Mouse (Mus musculus) inflammation-experienced regulatory T-cells, adult 6 months (primary cell): ENCODE measurements around the gene Phlpp1. TPM values are rescaled to one million over a fixed set of nuclear protein-coding genes. Genes with fewer than 3 reads are reported as not detected.
"Not testable (repeated sequence)": the region's sequence is repeated elsewhere in the genome, so short reads cannot be mapped to it uniquely, and the experiment has no call there.

ENCODE experiments used
- ATAC-seq: one replicate; pipeline ENCODE4 v1.8.0; 2017
- polyA plus RNA-seq, 3 experiments: library from polyadenylated mRNA; unstranded; fragments of 100-300 nt; shearing (Covaris generic); gene quantifications; one replicate each; pipeline ENCODE4 v1.2.1; 2017

The Phlpp1 gene
- polyA plus RNA-seq, 3 experiments from 2014 or later, result 4.4 to 7.8 (median 7.6) TPM

- peak; percentile 28 for ATAC-seq
These were observed 96.7 kb downstream of the Phlpp1 start for GRCm38 (mm10) chr1:106268028-106268799.

- ATAC-seq, result no peak
These were observed 97.8 kb downstream of the Phlpp1 start for GRCm38 (mm10) chr1:106269337-106269736.

- ATAC-seq, result no peak
These were observed 101.4 kb downstream of the Phlpp1 start for GRCm38 (mm10) chr1:106272916-106273315.

GRCm38 (mm10) chr1:106273801-106274200 is 102.2 kb downstream of the Phlpp1 start:
- ATAC-seq, result no peak

- ATAC-seq, result no peak
These were observed 103.0 kb downstream of the Phlpp1 start for GRCm38 (mm10) chr1:106274561-106275001.

- no peak for ATAC-seq
These were observed 103.6 kb downstream of the Phlpp1 start for GRCm38 (mm10) chr1:106275142-106275541.

- ATAC-seq, result no peak
These were observed 104.2 kb downstream of the Phlpp1 start for GRCm38 (mm10) chr1:106275731-106276130.

GRCm38 (mm10) chr1:106276824-106277223 is 105.3 kb downstream of the Phlpp1 start:
- ATAC-seq, result peak; percentile 75

- no peak for ATAC-seq
These were observed 105.7 kb downstream of the Phlpp1 start for GRCm38 (mm10) chr1:106277286-106277685.

GRCm38 (mm10) chr1:106278552-106279060 is 107.1 kb downstream of the Phlpp1 start:
- ATAC-seq, result no peak

- ATAC-seq, result no peak
These were observed 108.0 kb downstream of the Phlpp1 start for GRCm38 (mm10) chr1:106279404-106280123.

GRCm38 (mm10) chr1:106280171-106280913 is 108.8 kb downstream of the Phlpp1 start:
- ATAC-seq, result no peak

- ATAC-seq, result no peak
These were observed 115.3 kb downstream of the Phlpp1 start for GRCm38 (mm10) chr1:106286815-106287214.

GRCm38 (mm10) chr1:106289065-106289464 is 117.5 kb downstream of the Phlpp1 start:
- no peak for ATAC-seq

GRCm38 (mm10) chr1:106289580-106289979 is 118.0 kb downstream of the Phlpp1 start:
- ATAC-seq, result no peak

- ATAC-seq, result no peak
These were observed 138.0 kb downstream of the Phlpp1 start for GRCm38 (mm10) chr1:106309394-106310039.

- ATAC-seq, result no peak
These were observed 138.7 kb downstream of the Phlpp1 start for GRCm38 (mm10) chr1:106310285-106310684.

GRCm38 (mm10) chr1:106311830-106312229 is 140.3 kb downstream of the Phlpp1 start:
- not testable (repeated sequence) for ATAC-seq

- ATAC-seq, result no peak
These were observed 142.9 kb downstream of the Phlpp1 start for GRCm38 (mm10) chr1:106314476-106314875.

GRCm38 (mm10) chr1:106316641-106317304 is 145.2 kb downstream of the Phlpp1 start:
- ATAC-seq, result peak; percentile 32

- peak; percentile 60 for ATAC-seq
These were observed 146.8 kb downstream of the Phlpp1 start for GRCm38 (mm10) chr1:106318341-106318740.

GRCm38 (mm10) chr1:106320583-106320982 is 149.0 kb downstream of the Phlpp1 start:
- no peak for ATAC-seq
